Mouse (Mus musculus) monocyte, adult 2 months (primary cell): ENCODE measurements around the gene Gm10409.
"Not testable (repeated sequence)": the region's sequence is repeated elsewhere in the genome, so short reads cannot be mapped to it uniquely, and the experiment has no call there.

ENCODE experiments used
- DNase-seq, 2 experiments: peaks; one replicate each; pipeline ENCODE4 v3.0.0; 2022; ENCODE audit warnings: low spot score in 2 of 2, low read depth in 1 of 2

Gm10409 gene

DNA sequence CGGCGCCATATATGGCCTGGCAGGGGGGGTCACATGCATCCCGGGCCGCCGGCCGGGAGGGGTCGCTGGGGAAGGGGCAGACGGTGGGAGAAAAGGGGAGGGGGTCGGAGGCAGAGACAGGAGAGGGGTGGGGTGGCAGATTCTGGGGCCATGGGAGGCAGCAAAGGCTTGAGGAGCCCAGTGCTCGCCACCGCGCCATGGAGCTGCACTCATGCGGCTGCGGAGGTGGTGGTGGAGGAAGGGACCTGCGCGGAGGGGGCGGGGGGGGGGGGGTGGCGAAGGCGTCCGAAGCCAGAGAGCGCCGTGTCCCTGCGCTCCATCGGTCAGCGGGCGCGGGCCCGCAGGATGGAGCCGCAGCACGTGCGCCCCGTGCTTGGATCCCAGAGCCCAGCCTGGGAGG lies at the start of gene Gm10409:
Gene Gm10409 (plus strand): TSS at position 301 of the 400 bp plus-strand sequence.
- not testable (repeated sequence) for DNase-seq

DNA sequence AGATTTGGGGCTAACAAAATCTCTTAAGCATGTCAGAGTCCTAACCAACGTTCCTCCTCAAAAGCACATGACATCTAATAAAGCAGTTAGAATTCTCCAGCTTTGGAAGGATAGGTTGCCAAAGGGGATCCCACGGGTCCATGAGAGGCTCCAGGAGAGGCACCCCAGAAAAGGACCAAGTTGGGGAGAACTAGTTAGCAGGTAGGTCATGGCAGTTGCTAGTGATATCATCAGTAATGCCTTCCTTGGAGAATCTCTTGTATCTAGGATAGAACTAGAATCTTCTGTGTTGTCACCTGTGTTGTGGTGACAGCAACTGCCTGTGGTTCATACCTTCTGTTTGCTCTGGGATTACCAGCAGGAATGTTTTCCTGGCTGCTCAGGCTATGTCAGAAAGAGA lies 17.6 kb upstream of the Gm10409 start, which contains the start of gene Gm10413:
Gene Gm10413 (plus strand): TSS at position 301 of the 400 bp plus-strand sequence.
- not testable (repeated sequence) for DNase-seq

DNA sequence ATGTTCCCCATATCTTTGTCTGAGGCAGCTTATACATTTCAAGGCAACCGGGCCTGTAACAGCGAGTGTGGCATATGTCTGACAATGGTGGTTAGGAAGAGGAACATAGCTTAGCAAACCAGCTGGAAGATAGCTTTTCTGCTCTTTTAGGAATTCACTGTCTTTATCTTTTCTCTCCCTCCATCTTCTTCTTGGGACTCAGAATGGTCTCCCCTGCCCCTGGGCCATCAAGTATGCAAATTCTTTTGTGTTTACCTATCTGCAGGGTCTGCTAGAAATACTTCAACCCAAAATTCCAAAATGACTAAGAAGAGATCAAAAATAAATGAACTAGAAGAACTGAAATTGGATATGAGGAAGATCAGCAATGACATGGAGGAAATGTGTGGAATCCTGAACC lies 15.4 kb downstream of the Gm10409 start, which contains the start of gene Gm3005:
Gene Gm3005 (plus strand): TSS at position 301 of the 400 bp plus-strand sequence.
- DNase-seq, result not testable (repeated sequence)

DNA sequence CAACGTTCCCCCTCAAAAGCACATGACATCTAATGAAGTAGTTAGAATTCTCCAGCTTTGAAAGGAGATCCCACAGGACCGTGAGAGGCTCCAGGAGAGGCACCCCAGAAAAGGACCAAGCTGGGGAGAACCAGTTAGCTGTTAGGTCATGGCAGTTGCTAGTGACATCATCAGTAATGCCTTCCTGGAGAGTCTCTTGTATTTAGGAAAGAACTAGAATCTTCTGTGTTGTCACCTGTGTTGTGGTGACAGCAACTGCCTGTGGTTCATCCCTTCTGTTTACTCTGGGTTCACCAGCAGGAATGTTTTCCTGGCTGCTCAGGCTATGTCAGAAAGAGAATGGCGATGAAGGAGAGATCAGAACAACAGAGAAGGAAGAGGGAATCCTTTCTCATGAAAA lies 36.7 kb downstream of the Gm10409 start, which contains the start of gene Gm10408:
Gene Gm10408 (plus strand): TSS at position 301 of the 400 bp plus-strand sequence.
- not testable (repeated sequence) for DNase-seq
